Mouse (Mus musculus): Measurements from ENCODE around the gene Golga2. TPM values are rescaled to one million over a fixed set of nuclear protein-coding genes. Genes with fewer than 3 reads are reported as not detected.
A peak's percentile ranks its signal among the peaks of the same experiment; 100 is the strongest.

The Golga2 gene
- polyA plus RNA-seq, 1 experiment: 50.8 TPM

DNA sequence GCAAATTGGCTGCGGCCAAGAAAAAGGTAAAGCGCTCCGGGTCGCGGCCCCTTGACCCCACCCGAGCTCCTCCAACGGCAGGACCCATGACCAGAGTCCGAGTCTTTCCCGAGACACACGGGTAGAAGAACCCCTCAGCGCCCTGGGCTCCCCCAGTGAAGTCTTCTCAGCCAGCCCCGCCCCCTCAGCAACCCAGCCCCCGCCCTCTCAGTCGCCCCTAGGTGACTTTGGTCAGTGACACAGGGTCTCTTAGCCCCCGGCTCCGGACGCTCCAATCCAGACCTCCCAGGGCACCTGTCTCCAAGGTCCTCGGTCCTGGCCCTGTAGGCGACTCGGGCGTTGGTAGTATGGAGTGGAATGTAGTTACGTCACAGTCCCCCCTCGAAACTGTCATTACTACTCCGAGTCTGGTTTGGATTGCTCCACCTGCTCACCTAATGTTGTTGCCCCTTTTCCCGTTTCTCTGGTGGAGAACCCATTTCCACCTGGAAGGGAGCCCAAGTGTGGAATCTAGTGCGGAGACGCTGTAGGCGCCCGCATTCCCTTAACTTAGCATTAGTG lies 1.3 kb downstream of the Golga2 start:
- DNase-seq (ENCODE audit: low spot score): no peak

DNA sequence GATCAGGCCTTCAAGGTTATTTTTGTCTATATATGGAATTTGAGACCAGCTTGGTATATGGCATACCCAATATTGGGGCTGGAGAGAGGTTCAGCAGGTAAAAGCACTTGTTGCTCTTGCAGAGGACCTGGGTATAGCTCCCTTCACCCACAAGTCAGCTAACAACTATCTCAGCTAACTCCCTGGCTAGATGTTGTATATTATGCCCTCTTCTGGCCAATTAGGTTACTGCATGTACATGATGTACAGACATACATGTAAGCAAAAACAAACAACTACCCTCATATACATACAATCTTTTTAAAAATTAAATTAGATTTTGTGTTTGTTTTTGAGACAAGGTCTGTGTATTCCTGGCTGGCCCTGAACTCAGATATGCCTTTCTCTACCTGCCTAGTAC lies 2.4 kb downstream of the Golga2 start:
- no peak for DNase-seq (ENCODE audit: low spot score)

DNA sequence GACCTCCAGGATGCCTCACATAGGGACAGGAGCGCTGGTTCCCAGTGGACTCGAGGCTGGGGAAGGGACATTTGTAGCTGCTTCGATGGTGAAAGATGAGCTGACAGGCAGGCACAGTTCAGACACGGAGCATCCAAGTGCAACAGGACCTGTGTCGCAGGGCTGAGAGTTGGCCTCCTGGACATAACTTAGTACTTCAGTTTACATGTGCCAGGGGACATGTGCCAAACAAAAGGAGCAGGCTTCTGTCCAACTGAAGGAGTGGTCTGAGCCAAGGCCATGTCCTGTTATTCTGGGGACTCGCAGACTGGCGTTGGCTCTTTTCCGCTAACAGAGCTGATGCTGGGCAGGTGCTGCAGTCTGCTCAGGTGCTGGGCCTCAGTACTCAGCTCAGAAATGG lies 7.2 kb downstream of the Golga2 start:
- peak; percentile 18 for DNase-seq (ENCODE audit: low spot score)

DNA sequence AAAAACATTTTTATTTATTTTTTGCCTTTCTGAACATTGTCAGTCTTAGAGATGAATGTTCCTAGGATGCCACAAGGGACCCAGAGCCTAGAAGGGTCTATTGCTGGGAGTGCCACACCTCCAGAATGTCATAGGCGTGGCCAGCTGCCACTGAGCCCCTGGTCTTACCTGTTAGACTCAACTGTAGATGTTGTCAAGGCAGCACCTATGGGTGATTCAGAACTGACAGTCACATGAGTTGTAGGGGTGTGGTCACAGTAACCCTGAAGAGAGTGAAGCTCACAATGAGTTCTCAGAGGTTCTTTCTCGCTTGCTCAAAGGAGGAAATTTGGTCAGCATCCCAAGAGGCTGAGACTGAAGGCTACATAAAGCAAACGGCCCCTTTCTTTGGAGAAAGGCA lies 8.1 kb downstream of the Golga2 start:
- no peak for DNase-seq (ENCODE audit: low spot score)

DNA sequence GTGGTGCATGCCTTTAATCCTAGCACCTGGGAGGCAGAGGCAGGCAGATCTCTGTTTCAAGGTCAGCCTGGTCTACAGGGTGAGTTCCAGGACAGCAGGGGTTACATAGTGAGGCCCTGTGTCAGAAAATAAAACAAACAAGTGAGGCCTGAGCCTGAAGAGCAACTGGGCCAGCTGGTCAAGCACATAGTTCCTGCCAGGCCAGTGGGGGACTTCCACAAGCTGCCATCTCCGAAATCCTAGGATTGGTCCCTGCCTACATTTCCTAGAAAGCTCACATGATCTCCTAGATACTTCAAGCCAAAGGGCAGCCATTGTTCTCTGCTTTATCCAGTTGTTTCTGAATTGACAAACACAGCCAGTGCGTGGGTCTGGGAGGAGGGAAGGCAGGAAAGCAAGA lies 8.7 kb downstream of the Golga2 start:
- DNase-seq (ENCODE audit: low spot score): peak; percentile 12

DNA sequence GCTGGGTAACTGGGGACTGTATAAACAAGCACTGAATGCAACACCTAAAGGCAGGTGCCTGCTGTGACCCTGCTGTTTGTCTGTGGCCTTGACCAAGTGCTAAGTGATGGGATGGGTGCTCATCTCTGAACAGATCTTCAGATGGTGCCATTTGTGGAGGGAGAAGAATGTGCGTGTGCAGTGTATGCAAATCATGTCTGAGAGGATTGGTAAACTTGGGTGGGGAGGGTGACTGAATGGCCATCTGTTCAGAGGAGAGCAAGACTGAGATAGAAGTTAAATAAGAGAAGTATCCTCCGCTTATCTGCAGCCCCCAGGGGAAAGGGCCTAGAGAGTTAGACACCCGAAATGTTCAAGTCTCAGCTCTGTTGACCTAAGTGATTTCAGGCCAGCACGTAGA lies 12.3 kb downstream of the Golga2 start:
- no peak for DNase-seq (ENCODE audit: low spot score)

DNA sequence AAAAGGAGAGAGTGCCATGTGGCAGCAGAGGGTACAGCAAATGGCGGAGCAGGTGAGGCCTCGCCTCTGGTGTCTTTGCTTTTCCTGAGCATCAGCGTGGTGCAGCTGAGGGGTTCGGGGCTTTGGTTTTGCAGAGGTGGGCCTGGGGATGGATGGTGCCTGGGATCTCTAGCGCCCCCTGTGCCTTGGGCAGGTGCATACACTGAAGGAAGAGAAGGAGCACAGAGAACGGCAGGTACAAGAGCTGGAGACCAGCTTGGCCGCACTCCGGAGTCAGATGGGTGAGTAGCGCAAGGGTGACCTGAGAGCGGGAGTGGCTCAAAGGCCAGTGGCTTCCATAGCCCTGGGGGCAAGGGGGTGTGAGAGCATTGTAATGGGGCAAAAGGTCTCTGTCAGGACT lies 15.8 kb downstream of the Golga2 start:
- DNase-seq (ENCODE audit: low spot score): no peak

DNA sequence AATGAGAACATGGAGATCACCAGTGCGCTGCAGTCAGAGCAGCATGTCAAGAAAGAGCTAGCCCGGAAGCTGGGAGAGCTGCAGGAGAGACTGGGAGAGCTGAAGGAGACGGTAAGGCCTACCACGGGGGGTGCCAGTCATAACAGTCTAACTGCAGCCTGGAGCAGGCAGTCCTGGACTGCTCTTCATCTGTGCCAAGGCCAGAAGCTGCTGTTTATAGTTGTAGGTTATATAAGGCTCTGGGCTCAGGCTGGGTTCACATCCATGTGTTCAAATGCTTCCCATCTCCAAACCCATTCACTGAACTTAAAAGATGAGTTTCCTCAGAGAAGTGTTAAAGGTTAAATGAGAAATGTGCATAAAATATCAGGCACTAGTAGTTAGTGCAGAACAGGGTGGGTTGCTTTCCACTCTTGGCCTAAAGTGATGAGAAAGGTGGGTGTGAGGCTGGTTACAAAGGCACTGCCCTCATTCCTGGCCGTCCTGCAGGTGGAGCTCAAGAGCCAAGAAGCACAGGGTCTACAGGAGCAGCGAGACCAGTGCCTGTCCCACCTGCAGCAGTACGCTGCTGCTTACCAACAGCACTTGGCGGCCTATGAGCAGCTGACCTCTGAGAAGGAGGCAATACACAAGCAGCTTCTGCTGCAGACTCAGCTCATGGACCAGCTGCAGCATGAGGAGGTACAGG lies 17.1 kb downstream of the Golga2 start:
- DNase-seq (ENCODE audit: low spot score): no peak

DNA sequence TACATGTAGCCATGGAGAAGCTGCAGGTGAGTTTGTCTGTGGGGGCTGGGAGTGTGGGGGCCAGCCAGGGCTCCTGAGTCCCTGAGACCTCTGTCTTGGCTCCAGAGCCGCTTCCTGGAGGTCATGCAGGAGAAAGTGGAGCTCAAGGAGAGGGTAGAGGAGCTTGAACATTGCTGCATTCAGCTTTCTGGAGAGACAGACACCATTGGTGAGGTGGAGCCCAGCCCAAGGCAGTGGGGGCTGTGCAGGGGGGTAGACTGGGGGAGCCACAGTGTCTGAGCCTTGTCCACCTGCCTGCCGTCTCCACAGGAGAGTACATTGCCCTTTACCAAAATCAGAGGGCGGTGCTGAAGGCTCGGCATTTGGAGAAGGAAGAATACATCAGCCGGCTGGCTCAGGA lies 18.5 kb downstream of the Golga2 start:
- DNase-seq (ENCODE audit: low spot score): no peak

DNA sequence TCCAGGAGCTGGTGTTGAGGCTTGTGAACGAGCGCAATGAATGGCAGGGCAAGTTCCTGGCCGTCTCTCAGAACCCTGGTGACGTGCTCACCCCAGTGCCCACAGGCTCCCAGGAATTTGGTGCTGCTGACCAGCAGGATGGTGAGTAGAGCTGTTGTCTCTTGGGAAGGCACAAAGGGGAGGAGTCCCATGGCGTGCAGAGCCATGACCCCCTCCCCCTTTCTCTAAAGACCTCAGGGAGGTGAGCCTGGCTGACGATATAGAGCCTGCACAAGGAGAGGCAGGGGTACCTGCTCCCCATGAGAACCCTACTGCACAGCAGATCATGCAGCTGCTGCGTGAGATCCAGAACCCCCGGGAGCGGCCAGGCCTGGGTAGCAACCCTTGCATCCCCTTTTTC lies 19.0 kb downstream of the Golga2 start:
- no peak for DNase-seq (ENCODE audit: low spot score)

DNA sequence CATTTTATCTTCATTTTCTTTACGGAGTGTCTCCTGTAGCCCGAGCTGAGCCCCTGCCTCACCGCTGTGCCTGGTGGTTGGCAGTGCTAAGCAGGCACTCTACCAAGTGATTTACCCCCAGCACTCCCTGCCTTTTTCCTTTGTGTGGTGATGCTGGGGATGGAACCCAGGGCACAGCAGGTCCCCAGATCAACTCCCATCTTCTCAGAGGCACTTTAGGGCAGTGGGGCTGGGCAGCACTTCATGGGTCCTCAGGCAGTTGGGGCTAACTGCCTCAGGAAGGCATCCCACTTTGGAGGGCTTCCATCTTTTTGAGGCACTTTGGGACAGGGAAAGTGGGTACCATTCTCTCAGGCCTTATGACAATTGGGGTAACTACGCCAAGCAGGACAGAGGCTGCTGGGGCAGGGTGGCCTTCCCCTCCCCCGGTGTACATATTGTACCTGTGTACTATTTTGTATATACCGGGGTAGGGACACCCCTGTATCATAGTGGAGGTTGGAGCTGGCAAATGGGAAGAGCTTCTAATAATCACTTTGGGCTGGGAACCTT lies 20.1 kb downstream of the Golga2 start:
- DNase-seq (ENCODE audit: low spot score): no peak

DNA sequence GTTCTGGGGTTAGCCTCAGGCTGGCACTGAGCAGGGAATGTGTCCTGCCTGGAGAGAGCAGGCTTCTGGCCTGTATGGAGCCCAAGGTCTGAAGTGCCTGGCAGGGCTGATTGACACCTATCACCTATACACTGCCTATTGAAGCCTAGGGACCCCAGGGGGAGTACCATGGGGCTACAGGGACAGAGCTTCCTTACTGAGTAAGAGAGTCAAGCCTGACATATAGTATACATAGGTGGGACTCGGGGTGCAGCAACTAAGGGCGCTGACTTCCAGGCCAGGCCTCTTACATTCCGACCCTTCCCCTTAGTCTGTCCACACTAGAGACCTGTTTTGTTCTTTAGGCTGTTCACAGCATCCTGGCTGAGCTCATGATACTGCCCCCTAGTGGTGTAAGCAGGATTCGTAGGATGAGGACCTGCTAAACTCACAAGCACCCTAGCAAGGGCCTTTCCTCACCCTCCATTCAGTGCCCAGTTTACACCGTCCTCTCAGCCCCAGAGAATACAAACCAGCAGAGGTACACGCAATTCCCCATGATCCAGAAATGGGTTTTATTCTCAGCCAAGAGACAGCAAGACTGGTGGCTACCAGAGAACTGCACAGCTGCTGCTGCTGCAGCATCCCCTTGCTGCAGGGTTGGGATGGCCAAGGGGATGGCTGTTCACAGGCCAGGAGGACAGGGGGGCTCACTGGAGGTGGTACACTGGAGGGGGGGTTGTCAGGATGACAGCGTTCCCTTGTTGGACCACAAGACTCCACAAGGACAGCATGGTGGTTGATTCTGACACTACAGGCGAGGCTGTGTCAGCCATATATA lies 21.0 kb downstream of the Golga2 start:
- DNase-seq (ENCODE audit: low spot score): no peak

DNA sequence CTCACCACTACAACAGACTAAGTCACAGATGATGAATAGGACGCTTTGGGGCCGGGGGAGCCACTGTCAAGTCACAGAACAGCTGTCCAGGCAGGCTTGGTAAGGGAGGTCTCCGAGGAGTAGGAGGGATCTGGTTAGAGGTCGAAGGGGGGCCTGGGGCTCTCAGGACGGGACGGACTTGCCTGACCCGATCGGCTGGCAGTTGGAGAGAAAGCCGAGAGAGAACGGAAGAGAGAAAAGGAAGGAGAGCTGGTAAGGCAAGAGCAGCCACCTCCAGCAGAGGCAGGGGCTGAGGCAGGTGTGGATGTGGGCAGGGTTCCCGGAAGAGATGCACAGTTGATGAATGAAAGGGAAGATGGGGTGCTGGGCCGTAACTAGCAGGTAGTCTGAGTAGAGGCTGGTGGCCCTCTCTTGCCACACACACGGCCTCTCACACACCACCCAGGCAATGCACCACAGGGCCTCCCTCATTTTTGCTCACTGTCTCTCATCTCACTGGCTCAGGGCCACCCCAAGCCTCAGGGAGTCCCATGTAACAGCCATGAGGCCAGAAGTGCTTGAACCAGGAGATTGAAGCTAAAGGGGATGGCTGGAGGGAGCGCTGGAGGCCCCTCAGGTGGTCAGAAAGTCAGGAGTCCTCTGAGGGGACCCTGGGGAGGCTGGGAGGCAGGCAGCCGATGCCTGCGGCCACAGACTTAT lies 21.8 kb downstream of the Golga2 start:
- no peak for DNase-seq (ENCODE audit: low spot score)

DNA sequence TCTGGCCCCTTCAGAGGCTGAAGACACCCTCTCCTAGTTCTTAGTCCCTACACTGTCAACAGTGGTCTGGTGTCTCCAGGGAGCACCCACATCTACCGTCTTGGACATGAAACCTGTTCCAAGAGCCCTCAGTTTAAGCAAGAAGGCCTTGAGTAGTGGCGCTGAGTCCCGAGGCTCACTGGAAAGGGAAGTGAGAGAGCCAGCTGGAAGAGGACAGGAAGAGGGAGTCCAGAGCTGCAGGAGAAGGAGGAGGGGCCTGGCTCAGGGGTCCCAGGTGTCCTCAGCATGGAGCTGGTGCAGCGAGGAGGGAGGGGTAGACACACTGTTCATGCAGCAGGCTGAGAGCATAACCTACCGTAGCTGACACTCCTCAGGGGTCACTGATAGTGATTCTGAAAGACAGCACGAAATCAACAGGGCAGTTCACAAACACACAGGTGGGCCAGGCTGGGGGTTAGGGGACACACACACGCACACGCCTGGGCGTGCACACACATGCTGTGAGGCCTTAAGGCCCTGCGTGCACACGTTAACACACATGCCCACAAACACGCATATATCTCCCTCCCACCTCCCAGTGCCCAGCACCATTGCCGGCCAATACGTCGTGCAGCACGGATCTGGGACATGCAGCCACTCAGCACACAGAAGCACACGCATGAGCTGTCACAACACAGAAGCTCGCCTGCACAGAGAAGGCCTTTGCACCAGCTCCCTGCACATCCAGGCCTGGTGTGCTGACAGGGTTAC lies 23.1 kb downstream of the Golga2 start:
- no peak for DNase-seq (ENCODE audit: low spot score)

DNA sequence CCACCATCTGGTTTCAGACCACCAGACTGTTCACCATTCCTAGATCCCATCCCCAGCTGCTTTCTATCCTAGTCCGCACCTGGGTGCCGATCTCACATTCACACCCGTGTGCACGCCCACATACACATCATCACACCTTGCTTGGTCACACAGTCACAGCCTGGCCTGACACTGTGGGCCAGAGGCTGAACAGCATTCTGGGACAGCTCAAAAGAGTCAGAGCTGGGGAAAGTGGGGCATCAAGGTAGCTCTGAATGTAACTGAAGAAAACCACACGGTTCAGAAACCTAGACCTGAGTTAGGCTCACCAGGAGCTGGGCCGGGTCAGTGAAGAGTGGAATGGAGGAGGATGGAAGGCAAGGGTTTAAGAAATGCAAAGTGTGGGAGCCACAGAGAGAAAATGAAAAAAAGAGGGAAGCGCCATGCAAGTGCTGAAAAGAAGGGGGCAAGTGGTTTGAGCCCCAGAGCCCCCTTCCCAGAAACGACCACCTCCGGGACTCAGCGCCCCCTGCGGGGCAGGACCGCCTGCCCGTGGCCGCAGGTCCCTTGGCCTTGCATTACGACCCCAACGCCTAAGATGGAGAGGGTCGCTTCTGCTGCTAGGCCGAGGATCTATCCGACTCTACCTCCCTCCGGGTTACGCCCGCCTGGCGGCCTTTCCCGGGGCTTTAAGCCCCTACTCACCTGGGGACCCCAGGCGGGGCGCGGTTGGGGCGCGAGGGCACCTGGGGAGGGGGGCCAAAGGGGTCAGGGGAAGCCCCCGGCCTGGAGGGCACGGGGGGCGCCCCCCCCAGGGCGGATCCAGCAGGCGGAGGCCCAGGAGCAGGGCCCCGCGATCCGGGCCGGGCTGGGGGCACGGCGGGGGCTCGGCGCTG lies 24.5 kb downstream of the Golga2 start:
- no peak for DNase-seq (ENCODE audit: low spot score)

DNA sequence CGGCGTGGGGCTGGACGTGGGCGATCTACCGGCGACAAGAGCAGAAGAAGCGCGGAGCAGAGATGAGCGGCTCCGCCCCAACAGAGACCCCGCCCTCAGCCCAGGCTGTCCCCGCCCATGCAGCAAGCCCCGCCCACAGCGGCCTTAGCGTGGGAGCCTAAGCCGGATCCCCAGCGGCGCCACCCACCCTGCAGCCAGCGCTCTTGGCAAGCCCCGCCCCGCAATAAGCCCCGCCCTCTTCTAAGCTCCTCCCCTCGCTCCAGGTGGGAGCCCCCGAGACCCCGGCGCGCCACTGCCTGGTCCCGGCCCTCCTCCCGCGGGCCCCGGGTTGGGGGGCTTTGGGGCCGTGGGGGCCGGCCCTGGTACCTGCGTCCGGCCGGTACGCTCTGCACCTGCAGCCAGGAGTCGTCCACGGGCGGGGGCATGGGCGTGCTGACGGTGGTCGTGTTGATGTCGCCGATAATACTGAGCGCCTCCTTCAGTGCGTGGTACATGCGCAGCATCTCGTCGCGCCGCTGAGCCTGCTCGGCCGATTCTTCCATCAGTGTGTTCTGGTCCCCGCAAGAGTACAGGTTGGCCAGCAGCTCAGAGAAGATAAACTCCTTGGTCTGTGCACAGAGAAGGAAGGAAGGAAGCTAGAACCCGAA lies 25.3 kb downstream of the Golga2 start:
- DNase-seq (ENCODE audit: low spot score): peak; percentile 56

DNA sequence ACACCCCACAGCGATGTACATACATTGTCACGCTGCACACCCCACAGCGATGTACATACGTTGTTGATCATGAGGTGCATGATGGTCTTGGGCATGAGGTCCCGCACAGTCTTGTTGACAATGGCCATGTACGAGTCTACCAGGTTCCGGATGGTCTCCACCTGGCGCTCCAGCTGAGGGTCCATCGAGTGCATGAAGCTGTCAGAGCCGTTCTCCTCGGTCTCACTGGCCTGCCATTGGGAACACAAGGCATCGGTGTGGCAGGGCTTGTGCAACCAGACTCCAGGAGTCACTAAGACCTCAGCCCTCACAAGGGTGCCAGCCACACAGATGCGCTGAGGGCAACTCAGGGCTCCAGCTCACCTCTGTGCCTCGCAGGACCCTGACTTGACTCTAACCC lies 27.6 kb downstream of the Golga2 start:
- DNase-seq (ENCODE audit: low spot score): no peak

DNA sequence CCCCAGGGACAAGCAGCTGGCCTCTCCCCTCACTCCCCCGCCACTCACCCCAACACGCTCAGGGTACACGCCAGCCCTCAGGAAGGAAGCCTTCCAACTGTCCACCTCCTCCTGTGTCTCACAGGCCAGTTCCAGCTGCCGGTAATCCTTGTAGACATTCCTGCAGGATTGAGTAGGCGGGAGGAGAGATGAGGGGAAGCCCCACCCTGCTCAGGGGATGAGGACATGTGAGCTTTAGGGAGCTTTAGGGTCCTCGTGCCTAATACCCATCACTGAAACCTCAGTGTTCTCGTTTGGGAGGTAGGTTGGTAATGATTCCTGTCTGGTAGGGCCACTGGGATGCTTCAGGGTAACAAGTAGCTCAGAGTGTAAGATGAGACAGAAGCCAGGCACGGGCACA lies 28.6 kb downstream of the Golga2 start:
- no peak for DNase-seq (ENCODE audit: low spot score)

DNA sequence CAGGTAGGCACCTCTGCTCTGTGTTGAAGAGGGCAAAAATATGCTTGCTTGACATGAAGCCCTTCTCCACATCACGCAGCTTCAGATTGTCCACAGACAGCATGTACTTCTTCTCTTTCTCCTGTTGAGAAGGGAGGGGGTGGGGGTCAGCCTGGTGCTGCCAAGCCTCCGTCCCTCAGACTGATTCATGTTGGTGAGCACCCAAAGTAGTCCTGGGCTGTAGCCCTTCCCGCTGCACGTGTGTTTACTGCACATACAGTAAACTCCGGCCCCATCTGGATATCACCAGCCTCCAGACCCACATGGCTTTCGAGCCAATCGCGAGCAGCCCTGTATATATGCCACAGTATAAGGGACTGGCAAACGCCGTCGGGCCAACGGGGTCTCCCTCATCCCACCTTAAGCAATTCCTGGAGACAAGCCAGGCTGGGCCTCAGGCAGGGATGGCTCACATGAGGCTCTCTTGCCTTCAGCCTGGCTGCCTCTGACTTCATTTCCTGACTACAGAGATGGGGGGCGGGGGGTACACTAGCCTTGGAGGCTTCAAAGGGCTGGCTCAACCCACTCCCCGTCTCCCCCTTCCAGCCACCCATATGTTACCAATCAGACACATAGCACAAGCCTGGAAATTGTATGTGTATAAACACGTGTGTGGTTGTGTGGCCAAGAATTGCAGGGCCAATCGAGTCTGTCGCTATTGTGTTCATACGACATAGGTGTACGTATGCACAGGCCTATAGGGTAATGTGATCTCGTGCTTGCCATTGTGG lies 29.9 kb downstream of the Golga2 start:
- no peak for DNase-seq (ENCODE audit: low spot score)

Measured in urinary bladder, adult 2 months (tissue).